Mouse (Mus musculus): Measurements from ENCODE around the gene Ccnb1ip1.

Gene Ccnb1ip1

GRCm38 (mm10) chr14:50795261-50795935 lies 12.1 kb downstream of the Ccnb1ip1 start:
- in situ Hi-C loops (cut with MboI; ENCODE audit: low pct_unique_long_range_greater_than_20kb in 1 of 2, low sequenced_read_pairs in 2 of 2, unreplicated experiment in 1 of 2): loop anchor here in 1 of 2 experiments (25.0 kb wide), 1 partner anchor 733 kb away; no protein-coding TSS in a partner anchor

GRCm38 (mm10) chr14:50788157-50788556 lies 19.4 kb downstream of the Ccnb1ip1 start:
- in situ Hi-C loops (cut with MboI; ENCODE audit: low pct_unique_long_range_greater_than_20kb in 1 of 2, low sequenced_read_pairs in 2 of 2, unreplicated experiment in 1 of 2): loop anchor here in 1 of 2 experiments (25.0 kb wide), 1 partner anchor 726 kb away; no protein-coding TSS in a partner anchor

GRCm38 (mm10) chr14:50785251-50785637 lies 22.3 kb downstream of the Ccnb1ip1 start, which contains the start of gene Ttc5:
TSS of gene Ttc5 (minus strand) at chr14:50785519.
- in situ Hi-C loops (cut with MboI; ENCODE audit: low pct_unique_long_range_greater_than_20kb in 1 of 2, low sequenced_read_pairs in 2 of 2, unreplicated experiment in 1 of 2): loop anchor here in 1 of 2 experiments (25.0 kb wide), 1 partner anchor 723 kb away; no protein-coding TSS in a partner anchor

GRCm38 (mm10) chr14:50784391-50785250 lies 22.9 kb downstream of the Ccnb1ip1 start:
- in situ Hi-C loops (cut with MboI; ENCODE audit: low pct_unique_long_range_greater_than_20kb in 1 of 2, low sequenced_read_pairs in 2 of 2, unreplicated experiment in 1 of 2): loop anchor here in 1 of 2 experiments (25.0 kb wide), 1 partner anchor 722 kb away; no protein-coding TSS in a partner anchor

- in situ Hi-C loops (cut with MboI; ENCODE audit: low pct_unique_long_range_greater_than_20kb in 1 of 2, low sequenced_read_pairs in 2 of 2, unreplicated experiment in 1 of 2): loop anchor here in 1 of 2 experiments (25.0 kb wide), 1 partner anchor 720 kb away; no protein-coding TSS in a partner anchor
These were observed 25.4 kb downstream of the Ccnb1ip1 start for GRCm38 (mm10) chr14:50782166-50782565.

- in situ Hi-C loops (cut with MboI; ENCODE audit: low pct_unique_long_range_greater_than_20kb in 1 of 2, low sequenced_read_pairs in 2 of 2, unreplicated experiment in 1 of 2): loop anchor here in 1 of 2 experiments (25.0 kb wide), 2 partner anchors 409 to 909 kb away; partner anchors contain the start of gene Tlr11
These were observed 36.2 kb downstream of the Ccnb1ip1 start for GRCm38 (mm10) chr14:50771342-50771741.

- in situ Hi-C loops (cut with MboI; ENCODE audit: low pct_unique_long_range_greater_than_20kb in 1 of 2, low sequenced_read_pairs in 2 of 2, unreplicated experiment in 1 of 2): loop anchor here in 1 of 2 experiments (25.0 kb wide), 2 partner anchors 403 to 903 kb away; partner anchors contain the start of gene Tlr11
These were observed 41.8 kb downstream of the Ccnb1ip1 start for GRCm38 (mm10) chr14:50765736-50766135.

GRCm38 (mm10) chr14:50758416-50759085 lies 49.0 kb downstream of the Ccnb1ip1 start:
- in situ Hi-C loops (cut with MboI; ENCODE audit: low pct_unique_long_range_greater_than_20kb in 1 of 2, low sequenced_read_pairs in 2 of 2, unreplicated experiment in 1 of 2): loop anchor here in 1 of 2 experiments (25.0 kb wide), 2 partner anchors 396 to 896 kb away; partner anchors contain the start of gene Tlr11

- in situ Hi-C loops (cut with MboI; ENCODE audit: low pct_unique_long_range_greater_than_20kb in 1 of 2, low sequenced_read_pairs in 2 of 2, unreplicated experiment in 1 of 2): no loop called here
These were observed 62.5 kb downstream of the Ccnb1ip1 start, which contains the start of gene Olfr749 for GRCm38 (mm10) chr14:50744994-50745393. TSS of gene Olfr749 (minus strand) at chr14:50745094.

- in situ Hi-C loops (cut with MboI; ENCODE audit: low pct_unique_long_range_greater_than_20kb in 1 of 2, low sequenced_read_pairs in 2 of 2, unreplicated experiment in 1 of 2): no loop called here
These were observed 65.9 kb downstream of the Ccnb1ip1 start for GRCm38 (mm10) chr14:50741584-50741983.

- in situ Hi-C loops (cut with MboI; ENCODE audit: low pct_unique_long_range_greater_than_20kb in 1 of 2, low sequenced_read_pairs in 2 of 2, unreplicated experiment in 1 of 2): no loop called here
These were observed 67.2 kb downstream of the Ccnb1ip1 start for GRCm38 (mm10) chr14:50740334-50740733.

Measured in mouse embryonic stem cell (cell line).